Mouse (Mus musculus) kidney, postnatal 36 days (tissue): ENCODE data around the gene Itgb4.
"Not testable (repeated sequence)": the region's sequence is repeated elsewhere in the genome, so short reads cannot be mapped to it uniquely, and the experiment has no call there.

Source experiments
- DNase-seq, 2 experiments: peaks; one replicate each; pipeline ENCODE4 v3.0.0; 2021 to 2022; ENCODE audit warnings: mixed read lengths in 2 of 2

Itgb4 gene

GRCm38 (mm10) chr11:116009661-116010060 lies 35.2 kb downstream of the Itgb4 start:
- no peak for DNase-seq

DNA sequence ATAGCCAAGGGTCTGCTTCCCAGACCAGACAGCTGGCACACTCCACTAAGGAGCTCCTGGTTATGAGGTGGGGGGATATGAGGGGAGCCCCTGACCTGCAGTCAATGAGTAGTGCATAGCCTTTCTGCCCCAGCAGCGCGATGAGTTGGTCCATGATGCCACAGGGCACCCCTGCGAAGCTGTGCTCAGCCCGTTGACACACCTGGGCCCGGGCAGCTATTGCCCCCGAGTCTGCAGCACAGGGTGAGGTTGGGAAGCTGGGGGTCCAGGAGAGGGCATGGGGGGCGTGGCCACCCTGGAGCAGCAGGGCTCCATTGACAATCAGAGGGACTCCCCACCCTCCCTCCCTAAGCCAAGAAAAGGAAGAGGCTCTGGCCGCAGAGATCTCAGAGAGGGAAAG lies 35.6 kb downstream of the Itgb4 start:
- no peak for DNase-seq

GRCm38 (mm10) chr11:116010948-116011347 lies 36.4 kb downstream of the Itgb4 start:
- no peak for DNase-seq

DNA sequence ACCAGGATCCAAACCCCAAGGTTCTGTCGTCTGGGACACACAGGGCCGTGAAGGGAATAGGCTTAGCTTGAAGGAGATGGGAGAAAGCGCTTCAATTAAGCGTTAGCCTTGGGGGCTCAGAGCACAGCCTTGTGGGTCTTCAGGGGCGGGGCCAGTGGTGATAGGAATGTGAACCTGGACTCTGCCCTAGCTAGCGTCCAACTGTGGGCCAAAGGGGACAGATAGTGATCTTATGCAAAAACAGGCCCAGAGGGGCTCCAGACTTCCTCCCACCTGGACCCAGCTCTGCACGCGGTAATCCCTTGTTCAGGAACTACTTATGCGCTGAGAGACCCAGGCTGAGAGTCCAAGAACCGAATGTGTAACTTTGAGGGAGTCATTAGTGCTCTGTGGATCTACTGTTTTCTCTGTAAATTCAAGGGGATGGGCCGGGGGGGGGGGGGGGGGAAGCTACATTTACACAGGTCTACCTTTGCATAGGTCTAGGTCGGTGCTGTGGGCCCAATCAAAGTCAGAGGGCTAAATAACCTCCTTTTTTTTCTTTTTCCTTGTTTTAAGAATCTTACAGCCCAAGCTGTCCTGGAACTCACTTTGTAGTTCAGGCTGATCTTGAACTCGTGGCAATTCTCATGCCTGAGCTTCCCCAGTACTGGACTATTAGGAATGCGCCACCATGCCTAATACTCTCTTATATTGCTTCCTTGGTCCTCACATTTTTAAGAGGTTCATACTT lies 37.2 kb downstream of the Itgb4 start:
- peak in 1 of 2 experiments; percentile 34 for DNase-seq

DNA sequence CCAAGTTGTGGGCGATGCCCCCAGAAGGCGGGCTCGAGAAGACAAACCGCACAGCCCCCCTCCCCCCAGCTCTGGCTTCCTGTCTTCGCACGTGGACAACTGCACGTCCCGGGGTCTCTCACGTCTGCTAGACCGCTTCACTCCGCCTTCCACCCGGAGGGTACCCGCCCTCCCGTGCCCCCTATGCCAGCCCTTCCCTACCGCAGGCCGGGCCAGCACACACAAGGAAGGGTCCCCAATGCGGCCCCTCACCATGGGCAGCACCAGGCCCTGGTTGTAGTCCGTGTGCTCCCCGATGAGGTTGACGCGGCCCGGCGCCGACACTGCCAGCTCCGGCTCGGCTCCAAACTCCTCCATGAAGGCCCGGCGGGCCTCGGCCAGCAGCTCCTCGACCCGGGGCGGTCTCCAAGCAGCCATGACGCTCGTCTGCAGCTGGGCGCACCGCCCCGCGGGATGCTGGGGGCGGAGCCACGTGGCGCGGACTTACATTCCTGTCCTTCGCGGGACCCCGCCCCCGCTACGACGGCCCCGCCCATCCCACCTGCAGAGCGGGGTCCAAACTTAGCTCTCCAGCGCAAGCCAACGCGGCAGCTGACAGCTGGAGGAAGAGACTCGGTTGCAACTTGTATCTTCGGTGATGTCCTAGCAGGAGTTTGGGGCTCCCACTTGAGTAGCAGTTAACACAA lies 37.9 kb downstream of the Itgb4 start, which contains the start of gene Galk1:
Gene Galk1, minus strand, starts transcription at position 458 of the 686 bp plus-strand sequence.
- peak; percentile 96 to 98 for DNase-seq

- no peak for DNase-seq
Measured at GRCm38 (mm10) chr11:116014821-116015220, 40.3 kb downstream of the Itgb4 start.

DNA sequence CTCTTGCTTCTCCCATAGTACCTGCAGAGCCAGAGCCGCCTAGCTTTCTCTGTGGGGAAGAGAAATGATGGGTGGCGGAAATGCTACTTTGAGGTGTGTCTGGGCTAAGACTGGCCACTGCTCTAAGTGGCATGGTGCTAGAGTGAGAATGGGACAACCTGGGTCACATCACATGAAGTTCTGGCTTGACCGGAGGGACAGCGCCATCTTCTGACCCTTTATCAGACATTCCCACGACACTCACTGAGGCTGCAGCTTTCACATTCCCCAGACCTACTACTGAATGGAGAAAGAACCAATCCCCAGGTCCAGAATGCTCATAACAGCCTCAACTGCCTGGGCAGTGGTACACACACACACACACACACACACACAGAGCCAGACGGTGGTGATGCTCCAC lies 43.6 kb downstream of the Itgb4 start:
- peak; percentile 59 to 69 for DNase-seq

DNA sequence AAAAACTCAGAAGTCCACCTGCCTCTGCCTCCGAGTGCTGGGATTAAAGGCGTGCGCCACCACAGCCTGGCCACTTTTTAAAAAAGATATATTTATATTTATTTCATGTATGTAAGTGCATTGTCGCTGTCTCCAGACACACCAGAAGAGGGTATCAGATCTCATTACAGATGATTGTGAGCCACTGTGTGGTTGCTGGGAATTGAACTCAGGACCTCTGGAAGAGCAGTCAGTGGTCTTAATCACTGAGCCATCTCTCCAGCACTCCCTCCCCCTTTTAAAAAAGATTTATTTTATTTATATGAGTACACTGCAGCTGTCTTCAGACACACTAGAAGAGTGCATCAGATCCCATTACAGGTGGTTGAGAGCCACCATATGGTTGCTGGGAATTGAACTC lies 44.4 kb downstream of the Itgb4 start:
- DNase-seq, result not testable (repeated sequence)

GRCm38 (mm10) chr11:116019360-116019791 lies 44.9 kb downstream of the Itgb4 start:
- DNase-seq, result no peak

DNA sequence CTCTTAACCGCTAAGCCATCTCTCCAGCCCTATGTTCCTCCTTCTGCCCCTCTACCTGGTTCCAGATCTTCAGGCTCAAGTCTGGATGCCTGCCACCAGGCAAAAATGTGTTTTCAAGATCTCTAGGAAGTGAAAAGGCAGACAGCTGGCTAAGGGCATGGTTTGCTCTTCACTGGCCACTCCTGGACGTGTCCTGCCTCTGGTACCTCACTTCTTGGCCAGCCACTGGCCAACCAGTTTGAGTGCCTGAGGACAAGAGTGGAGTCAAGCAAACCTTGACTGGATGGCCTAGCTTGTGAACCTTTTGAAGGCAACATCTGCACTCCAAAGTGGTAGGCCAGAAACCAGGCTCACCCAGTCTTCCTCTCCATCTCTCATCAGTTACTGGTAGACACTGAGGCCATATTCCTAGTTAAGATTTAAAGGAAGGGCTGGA lies 45.5 kb downstream of the Itgb4 start:
- no peak for DNase-seq

GRCm38 (mm10) chr11:116020519-116020922 lies 46.0 kb downstream of the Itgb4 start:
- DNase-seq, result no peak

DNA sequence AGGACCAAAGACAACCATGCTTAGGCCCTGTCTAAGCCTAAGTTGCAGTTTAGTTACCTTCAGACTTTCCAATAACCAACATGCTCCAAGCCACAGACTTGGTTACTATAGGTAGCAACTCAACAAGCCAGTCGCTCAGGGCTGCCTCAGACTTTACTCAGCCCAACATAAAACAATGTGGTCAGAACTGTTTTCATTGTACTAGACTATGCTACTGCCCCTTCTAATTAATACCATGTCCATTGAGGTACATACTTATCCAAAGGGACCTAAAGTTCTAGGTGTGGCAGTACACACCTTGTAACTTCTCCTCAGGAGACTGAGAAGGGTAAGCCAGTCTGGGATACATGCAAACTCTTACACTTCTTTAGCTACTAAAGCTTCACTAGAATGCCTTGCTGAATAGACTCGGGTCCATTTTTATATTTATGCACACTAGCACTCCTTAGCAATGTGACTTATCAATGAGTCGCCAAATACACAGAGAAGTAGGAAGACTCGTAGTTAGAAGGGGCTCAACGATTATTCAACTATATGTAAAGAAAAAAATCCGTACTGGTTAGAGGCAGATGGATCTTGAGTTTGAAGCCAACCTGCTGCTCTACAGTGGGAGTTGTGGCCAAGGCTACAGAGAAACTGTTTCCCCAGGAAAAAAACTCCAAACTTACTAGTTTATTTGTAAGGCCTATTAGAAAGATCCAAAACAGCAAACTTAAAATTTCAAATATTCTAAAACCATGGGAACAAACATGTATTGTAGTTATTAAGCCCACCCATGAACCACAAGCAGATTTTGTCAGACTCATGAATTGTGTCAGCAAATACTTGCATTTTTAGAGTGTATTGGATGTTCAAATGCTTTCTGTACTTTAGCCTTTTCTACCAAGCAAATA lies 47.1 kb downstream of the Itgb4 start:
- DNase-seq, result no peak

DNA sequence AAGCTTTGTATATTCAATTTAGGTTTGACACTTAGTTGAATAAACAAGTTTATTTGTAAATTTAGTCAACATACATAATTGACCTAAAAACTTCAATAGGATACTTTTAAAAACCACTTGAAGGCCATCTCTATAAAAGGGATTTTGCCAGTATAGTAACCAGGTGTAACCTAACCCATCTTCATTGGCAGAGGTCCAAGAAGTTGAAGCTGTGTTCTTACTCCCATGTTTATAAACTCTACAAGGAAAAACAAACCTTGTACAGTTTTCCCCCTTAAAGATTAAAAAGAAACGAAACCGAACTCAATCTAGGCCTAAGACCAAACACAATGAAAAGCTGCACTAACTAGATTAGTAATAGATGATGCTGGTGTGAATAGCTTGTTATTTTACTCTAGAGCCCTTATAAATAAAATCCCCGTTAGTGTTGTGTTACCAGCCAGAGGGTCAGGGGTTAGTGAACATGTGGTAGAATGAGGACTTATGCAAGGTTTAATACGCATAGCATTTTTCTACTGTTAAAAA lies 47.8 kb downstream of the Itgb4 start:
- no peak for DNase-seq

DNA sequence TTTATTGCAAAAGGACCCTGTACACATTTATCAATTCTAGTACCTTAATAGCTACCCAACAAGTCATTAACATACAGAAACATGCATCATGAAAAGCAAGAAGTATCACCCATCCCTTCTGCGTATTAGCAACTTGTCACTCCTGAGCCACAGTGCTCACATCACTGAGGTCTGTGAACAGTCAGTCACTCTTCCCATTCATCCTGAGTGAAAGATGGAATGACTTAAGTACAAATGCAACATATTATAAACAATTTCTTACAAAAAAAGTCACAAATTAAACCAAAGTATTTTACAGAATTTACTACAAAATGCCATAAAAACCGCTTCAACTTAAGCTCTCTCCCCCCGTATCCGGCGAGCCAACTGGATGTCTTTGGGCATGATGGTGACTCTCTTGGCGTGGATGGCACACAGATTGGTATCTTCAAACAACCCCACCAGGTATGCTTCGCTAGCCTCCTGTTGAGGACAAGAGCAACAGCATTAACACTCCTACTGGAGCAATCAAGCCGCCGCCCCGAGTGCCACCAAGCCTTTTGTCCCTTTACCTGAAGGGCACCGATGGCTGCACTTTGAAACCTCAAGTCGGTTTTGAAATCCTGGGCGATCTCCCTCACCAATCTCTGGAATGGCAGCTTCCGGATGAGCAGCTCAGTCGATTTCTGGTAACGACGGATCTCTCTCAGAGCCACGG lies 48.7 kb downstream of the Itgb4 start:
- not testable (repeated sequence) for DNase-seq

GRCm38 (mm10) chr11:116023771-116024355 lies 49.4 kb downstream of the Itgb4 start:
- peak; percentile 80 to 86 for DNase-seq

GRCm38 (mm10) chr11:116024356-116024808 lies 49.9 kb downstream of the Itgb4 start:
- peak; percentile 93 to 99 for DNase-seq

DNA sequence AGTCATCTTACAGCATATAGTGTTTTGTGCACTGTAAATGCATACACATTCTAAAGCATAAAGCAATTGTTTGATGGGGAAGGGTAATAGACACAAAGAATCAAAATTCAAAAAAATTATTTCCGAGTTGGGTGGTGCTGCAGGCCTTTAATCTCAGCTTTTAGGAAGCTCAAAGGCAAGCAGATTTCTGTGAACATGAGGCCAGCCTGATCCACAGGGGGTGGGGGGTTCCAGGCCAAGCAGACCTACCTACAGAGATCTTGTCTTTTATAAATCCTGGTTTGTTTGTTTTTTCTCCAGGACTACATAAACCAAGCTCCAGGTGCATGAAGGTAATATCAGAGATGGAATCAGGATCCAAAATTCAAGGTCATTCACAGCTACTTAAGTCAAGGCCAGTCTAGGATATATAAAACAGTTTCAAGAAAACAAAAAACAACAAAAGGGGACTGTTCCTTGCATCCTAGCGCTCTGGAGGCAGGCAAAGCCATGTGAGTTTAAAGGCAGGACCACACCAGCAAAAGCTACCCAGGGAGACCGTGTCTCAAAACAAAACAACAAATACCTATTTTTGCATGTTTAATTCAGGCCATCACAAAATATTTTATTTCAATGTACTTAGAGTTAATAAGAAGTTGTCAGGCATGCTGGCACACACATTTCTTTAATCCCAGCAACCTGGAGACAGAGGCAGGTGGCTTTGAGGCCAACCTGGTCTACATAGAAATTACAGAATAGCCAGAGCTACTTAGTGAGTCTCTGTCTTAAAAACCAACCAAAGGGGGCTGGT lies 50.7 kb downstream of the Itgb4 start:
- DNase-seq, result no peak

DNA sequence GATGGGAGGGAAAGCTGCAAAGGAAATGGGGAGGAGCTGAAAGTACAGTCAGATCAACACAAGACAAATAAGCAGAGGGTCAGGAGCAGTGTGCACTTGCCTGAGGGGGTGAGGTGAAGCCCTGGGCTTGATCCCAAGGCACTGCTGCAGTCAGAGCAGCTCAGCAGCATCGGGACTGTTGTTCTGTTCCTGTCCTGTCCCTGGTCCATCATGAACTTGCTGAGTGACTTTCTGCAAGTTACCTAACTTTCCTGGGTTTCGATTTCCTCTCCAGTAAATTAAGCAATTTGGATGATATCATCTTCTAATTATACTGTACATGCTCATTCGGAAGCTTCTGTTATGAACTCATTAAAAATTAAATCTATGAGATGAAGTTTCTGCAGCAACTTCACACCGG lies 53.2 kb downstream of the Itgb4 start, which contains the start of gene H3f3b:
Gene H3f3b, minus strand, starts transcription at position 207 of the 400 bp plus-strand sequence.
- DNase-seq, result no peak

DNA sequence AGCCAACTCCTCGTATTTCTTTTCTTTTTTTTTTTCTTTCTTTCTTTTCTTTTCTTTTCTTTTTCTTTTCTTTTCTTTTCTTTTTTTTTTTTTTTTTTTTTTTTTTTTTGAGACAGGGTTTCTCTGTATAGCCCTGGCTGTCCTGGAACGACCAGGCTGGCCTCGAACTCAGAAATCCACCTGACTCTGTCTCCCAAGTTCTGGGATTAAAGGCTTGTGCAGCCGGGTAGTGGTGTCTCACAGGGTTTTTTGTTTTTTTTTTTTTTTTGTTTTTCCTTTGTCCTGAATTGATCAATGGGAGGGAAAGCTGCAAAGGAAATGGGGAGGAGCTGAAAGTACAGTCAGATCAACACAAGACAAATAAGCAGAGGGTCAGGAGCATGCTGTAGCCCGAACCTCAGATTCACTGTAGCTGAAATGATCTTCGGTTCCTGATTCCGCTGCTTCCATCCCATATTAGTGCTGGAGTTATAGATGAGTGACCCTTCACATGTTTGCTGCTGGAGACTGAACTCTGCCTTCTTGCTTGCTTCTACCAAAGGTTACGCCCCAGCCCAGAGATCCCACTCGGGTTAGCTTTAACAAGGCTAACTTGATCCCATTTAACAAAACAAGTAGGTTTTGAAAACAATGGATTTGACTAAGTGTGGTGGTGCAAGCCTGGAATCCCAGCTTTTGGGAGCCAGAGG lies 53.8 kb downstream of the Itgb4 start:
- DNase-seq, result no peak
